Mouse (Mus musculus) liver, embryonic 16.5 days (tissue): ENCODE measurements around the gene Glis2. TPM values are rescaled to one million over a fixed set of nuclear protein-coding genes. Genes with fewer than 3 reads are reported as not detected.

Source experiments
- ATAC-seq: fragments of 200-750 bp; cut with Nextera tagmentation; 2 replicates; pipeline ENCODE4 v1.8.0; 2017; ENCODE audit warnings: low read depth, mild to moderate bottlenecking, moderate number of reproducible peaks, moderate library complexity
- H3K27ac ChIP-seq: fragments of 300-500 bp; sonication (generic); 2 replicates; pipeline ENCODE4 v1.5.1; 2014; ENCODE audit warnings: mild to moderate bottlenecking, low read length
- H3K27me3 ChIP-seq: fragments of 300-500 bp; sonication (generic); 2 replicates; pipeline ENCODE4 v1.6.1; 2014; ENCODE audit warnings: low read depth, low read length, mixed read lengths; ENCODE audit not compliant: control insufficient read depth, insufficient read depth
- H3K36me3 ChIP-seq: fragments of 300-500 bp; sonication (generic); 2 replicates; pipeline ENCODE4 v1.6.1; 2014; ENCODE audit warnings: mild to moderate bottlenecking; ENCODE audit not compliant: control insufficient read depth, insufficient read depth
- H3K4me1 ChIP-seq: fragments of 300-500 bp; sonication (generic); 2 replicates; pipeline ENCODE4 v1.6.1; 2014; ENCODE audit warnings: low read depth, low read length, mixed read lengths; ENCODE audit not compliant: control insufficient read depth
- H3K4me2 ChIP-seq: fragments of 300-500 bp; sonication (generic); 2 replicates; pipeline ENCODE4 v1.6.1; 2014; ENCODE audit warnings: low read depth, low read length, mixed read lengths
- H3K4me3 ChIP-seq: fragments of 300-500 bp; sonication (generic); 2 replicates; pipeline ENCODE4 v1.5.1; 2014; ENCODE audit warnings: low read depth, mild to moderate bottlenecking, low read length
- H3K9ac ChIP-seq: fragments of 300-500 bp; sonication (generic); 2 replicates; pipeline ENCODE4 v1.6.1; 2014; ENCODE audit warnings: low read depth, low read length
- H3K9me3 ChIP-seq: fragments of 300-500 bp; sonication (generic); replicated peaks from 2 replicates; pipeline ENCODE4 v1.6.1; 2016; ENCODE audit warnings: low read length; ENCODE audit not compliant: control insufficient read depth
- WGBS: fragments of 180-500 bp; shearing (Covaris S2); extraction: QIAGEN DNeasy Blood & Tissue Kit; methylation state at CpG from one replicate; pipeline ENCODE4 v1.1.7; 2014; ENCODE audit not compliant: insufficient replicate concordance; 5-methylcytosine and 5-hydroxymethylcytosine counted together
- polyA plus RNA-seq: library from polyadenylated mRNA; unstranded; fragments of >200 nt; fragmentation: Nextera tagmentation; extraction: Ambion mirVana; gene quantifications from 2 replicates; pipeline ENCODE4 v1.2.1, GENCODE M21; 2015

Gene Glis2
- polyA plus RNA-seq, 1 experiment from 2014 or later: 2.5 TPM

GRCm38 (mm10) chr16:4645867-4646266, 51.4 kb downstream of the Glis2 start:
- WGBS: 66% methylated on average over 4 of the region's 4 CpGs
- Histone ChIP-seq H3K9ac (no peak overlapping the region), H3K4me2 (no peak overlapping the region), H3K4me3 (no peak overlapping the region), H3K36me3 (no peaks in the 10 kb centered on the region; the same call in 1 of the 2 replicates), H3K27me3 (no peaks in the 10 kb centered on the region), H3K27ac (no peak overlapping the region), H3K9me3 (no peaks in the 10 kb centered on the region), H3K4me1 (peaks cover 10% of the 10 kb centered on the region)
- no peak for ATAC-seq

GRCm38 (mm10) chr16:4646831-4647230, 52.3 kb downstream of the Glis2 start:
- no peak overlapping the region for H3K4me3 ChIP-seq
- H3K4me2 ChIP-seq: no peak overlapping the region
- H3K27me3 ChIP-seq: no peaks in the 10 kb centered on the region
- H3K27ac ChIP-seq: no peak overlapping the region
- no peak overlapping the region for H3K9ac ChIP-seq
- no peaks in the 10 kb centered on the region; the same call in 1 of the 2 replicates for H3K36me3 ChIP-seq
- WGBS: 74% methylated on average over 4 of the region's 4 CpGs
- peaks cover 4% of the 10 kb centered on the region for H3K4me1 ChIP-seq
- no peaks in the 10 kb centered on the region for H3K9me3 ChIP-seq
- ATAC-seq: no peak

- Histone ChIP-seq H3K27ac (no peak overlapping the region), H3K36me3 (no peaks in the 10 kb centered on the region; the same call in 1 of the 2 replicates), H3K9ac (no peak overlapping the region), H3K9me3 (no peaks in the 10 kb centered on the region), H3K27me3 (no peaks in the 10 kb centered on the region), H3K4me2 (no peak overlapping the region), H3K4me1 (peaks cover 2% of the 10 kb centered on the region; the same call in 1 of the 2 replicates), H3K4me3 (no peak overlapping the region)
- 75% methylated on average over 13 of the region's 13 CpGs for WGBS
- ATAC-seq: no peak
These were observed 53.2 kb downstream of the Glis2 start for GRCm38 (mm10) chr16:4647651-4648141.

GRCm38 (mm10) chr16:4648416-4649023, 54.0 kb downstream of the Glis2 start:
- Histone ChIP-seq H3K27me3 (no peaks in the 10 kb centered on the region), H3K4me3 (no peak overlapping the region), H3K36me3 (no peaks in the 10 kb centered on the region; the same call in 1 of the 2 replicates), H3K4me2 (no peak overlapping the region), H3K4me1 (peaks cover 2% of the 10 kb centered on the region; the same call in 1 of the 2 replicates), H3K27ac (no peak overlapping the region), H3K9me3 (no peaks in the 10 kb centered on the region), H3K9ac (no peak overlapping the region)
- no peak for ATAC-seq
- WGBS: 89% methylated on average over 28 of the region's 28 CpGs

- Histone ChIP-seq H3K4me2 (no peak overlapping the region), H3K4me3 (no peak overlapping the region), H3K4me1 (peaks cover 2% of the 10 kb centered on the region; the same call in 1 of the 2 replicates), H3K9ac (no peak overlapping the region), H3K27me3 (no peaks in the 10 kb centered on the region), H3K27ac (no peak overlapping the region), H3K9me3 (no peaks in the 10 kb centered on the region), H3K36me3 (no peaks in the 10 kb centered on the region; the same call in 1 of the 2 replicates)
- WGBS: 85% methylated on average over 5 of the region's 5 CpGs
- no peak for ATAC-seq
These were observed 54.7 kb downstream of the Glis2 start for GRCm38 (mm10) chr16:4649211-4649610.

GRCm38 (mm10) chr16:4649692-4650091, 55.2 kb downstream of the Glis2 start:
- no peaks in the 10 kb centered on the region; the same call in 1 of the 2 replicates for H3K36me3 ChIP-seq
- WGBS: 72% methylated on average over 11 of the region's 11 CpGs
- H3K4me2 ChIP-seq: no peak overlapping the region
- H3K9ac ChIP-seq: no peak overlapping the region
- no peak overlapping the region for H3K4me3 ChIP-seq
- no peak overlapping the region for H3K27ac ChIP-seq
- no peaks in the 10 kb centered on the region for H3K27me3 ChIP-seq
- no peaks in the 10 kb centered on the region for H3K9me3 ChIP-seq
- H3K4me1 ChIP-seq: peaks cover 2% of the 10 kb centered on the region; the same call in 1 of the 2 replicates
- no peak for ATAC-seq

GRCm38 (mm10) chr16:4650161-4650560, 55.6 kb downstream of the Glis2 start:
- H3K36me3 ChIP-seq: no peaks in the 10 kb centered on the region; the same call in 1 of the 2 replicates
- no peak overlapping the region for H3K4me2 ChIP-seq
- no peak overlapping the region for H3K27ac ChIP-seq
- no peak overlapping the region for H3K9ac ChIP-seq
- ATAC-seq: no peak
- H3K4me1 ChIP-seq: peaks cover 6% of the 10 kb centered on the region; the same call in 1 of the 2 replicates
- H3K9me3 ChIP-seq: no peaks in the 10 kb centered on the region
- H3K4me3 ChIP-seq: no peak overlapping the region
- H3K27me3 ChIP-seq: no peaks in the 10 kb centered on the region
- WGBS: 72% methylated on average over 3 of the region's 3 CpGs

- WGBS: 74% methylated on average over 1 of the region's 1 CpGs
- Histone ChIP-seq H3K36me3 (no peaks in the 10 kb centered on the region; the same call in 1 of the 2 replicates), H3K27me3 (no peaks in the 10 kb centered on the region), H3K27ac (no peak overlapping the region), H3K4me1 (peaks cover 8% of the 10 kb centered on the region; the same call in 1 of the 2 replicates), H3K9me3 (no peaks in the 10 kb centered on the region), H3K4me2 (no peak overlapping the region), H3K4me3 (no peak overlapping the region), H3K9ac (no peak overlapping the region)
- no peak for ATAC-seq
These were observed 56.6 kb downstream of the Glis2 start for GRCm38 (mm10) chr16:4651081-4651480.

- ATAC-seq: no peak
- no peak overlapping the region for H3K27ac ChIP-seq
- WGBS: 74% methylated on average over 7 of the region's 7 CpGs
These were observed 57.1 kb downstream of the Glis2 start for GRCm38 (mm10) chr16:4651624-4652023.

More at GRCm38 (mm10) chr16:4651624-4652023, 57.1 kb downstream of the Glis2 start:
- H3K27me3 ChIP-seq: no peaks in the 10 kb centered on the region
- no peak overlapping the region for H3K9ac ChIP-seq
- no peak overlapping the region for H3K4me2 ChIP-seq
- peaks cover 8% of the 10 kb centered on the region; the same call in 1 of the 2 replicates for H3K4me1 ChIP-seq
- H3K4me3 ChIP-seq: no peak overlapping the region
- H3K9me3 ChIP-seq: no peaks in the 10 kb centered on the region
- no peaks in the 10 kb centered on the region; the same call in 1 of the 2 replicates for H3K36me3 ChIP-seq
